Mouse (Mus musculus): Measurements from ENCODE around the gene Prr7. TPM values are rescaled to one million over a fixed set of nuclear protein-coding genes. Genes with fewer than 3 reads are reported as not detected.

Gene Prr7
- polyA plus RNA-seq, 1 experiment from 2014 or later, result 5.8 TPM

DNA sequence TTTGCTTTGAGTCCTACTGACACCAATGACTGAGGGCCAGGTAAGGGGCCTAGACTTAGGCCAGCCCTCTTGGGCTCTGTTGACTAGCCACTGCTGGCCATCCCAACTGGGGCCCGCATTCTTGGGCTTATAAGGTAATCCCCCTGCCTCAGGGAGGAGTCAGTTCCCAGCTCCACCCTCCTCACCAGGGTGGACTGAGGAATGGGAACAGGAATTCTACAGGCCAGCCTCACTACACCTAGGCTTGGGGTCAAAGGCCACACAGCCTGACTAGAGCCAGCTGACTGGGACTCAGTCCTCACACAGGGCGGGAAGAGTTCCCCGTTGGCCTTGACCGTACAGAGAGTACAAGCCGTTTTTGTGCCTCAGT is 47.4 kb downstream of the Prr7 start:
- ATAC-seq (ENCODE audit: low FRiP score), result no peak
- Histone ChIP-seq H3K9ac (replicated peaks) (peak overlapping the region; percentile 92; the same call in 1 of the 2 replicates), H3K9me3 (replicated peaks) (no peaks in the 10 kb centered on the region), H3K4me1 (peaks cover 34% of the 10 kb centered on the region), H3K4me3 (replicated peaks) (peak overlapping the region; percentile 86), H3K36me3 (peaks cover 41% of the 10 kb centered on the region), H3K27ac (replicated peaks) (peak overlapping the region; percentile 88), H3K27me3 (replicated peaks) (0 out of 2 replicates have a peak, but pooled peaks cover 3% of the 10 kb centered on the region), H3K4me2 (peak overlapping the region; percentile 77)
- 54% methylated on average over 5 of the region's 5 CpGs for WGBS

DNA sequence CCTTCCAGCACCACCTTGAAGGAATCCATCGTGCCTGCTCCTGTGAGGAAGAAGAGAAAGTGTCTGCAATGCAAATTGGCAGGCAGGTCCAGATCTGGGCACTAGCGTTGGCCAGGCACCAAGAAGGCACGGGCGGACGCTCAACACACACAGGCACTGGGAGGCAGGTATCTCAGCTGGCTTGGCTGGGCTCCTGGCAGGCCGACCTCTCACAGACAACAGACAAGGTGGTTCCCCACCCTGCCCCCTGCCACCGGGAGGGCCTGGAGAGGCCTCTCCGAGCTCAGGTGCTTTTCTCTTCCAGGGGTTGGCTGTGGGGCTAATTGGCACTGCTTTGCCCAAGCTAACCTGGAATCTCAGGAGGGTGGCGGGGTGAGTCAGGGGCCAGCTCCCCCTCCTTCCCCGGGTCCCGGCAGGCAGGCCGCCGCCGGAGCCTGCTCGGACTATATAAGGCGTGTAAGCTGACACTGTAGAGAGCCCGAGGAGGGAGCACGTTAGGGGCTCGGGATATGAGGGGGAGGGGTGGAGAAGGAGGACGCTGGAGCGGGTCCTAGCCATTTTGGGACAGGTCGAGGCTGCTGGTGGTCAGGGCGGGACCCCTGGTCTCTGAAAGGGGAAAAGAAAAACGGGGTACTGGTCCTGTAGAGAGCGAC is 48.4 kb downstream of the Prr7 start:
- peak overlapping the region; percentile 77 for H3K4me2 ChIP-seq
- H3K9ac ChIP-seq (replicated peaks), result peak overlapping the region; percentile 92
- peak overlapping the region; percentile 86 for H3K4me3 ChIP-seq (replicated peaks)
- H3K36me3 ChIP-seq, result peaks cover 31% of the 10 kb centered on the region
- 2% methylated on average over 23 of the region's 25 CpGs for WGBS
- peak; percentile 58 for ATAC-seq (ENCODE audit: low FRiP score)
- peaks cover 34% of the 10 kb centered on the region for H3K4me1 ChIP-seq
- H3K9me3 ChIP-seq (replicated peaks), result no peaks in the 10 kb centered on the region
- H3K27me3 ChIP-seq (replicated peaks), result 0 out of 2 replicates have a peak, but pooled peaks cover 3% of the 10 kb centered on the region
- peak overlapping the region; percentile 88 for H3K27ac ChIP-seq (replicated peaks)

DNA sequence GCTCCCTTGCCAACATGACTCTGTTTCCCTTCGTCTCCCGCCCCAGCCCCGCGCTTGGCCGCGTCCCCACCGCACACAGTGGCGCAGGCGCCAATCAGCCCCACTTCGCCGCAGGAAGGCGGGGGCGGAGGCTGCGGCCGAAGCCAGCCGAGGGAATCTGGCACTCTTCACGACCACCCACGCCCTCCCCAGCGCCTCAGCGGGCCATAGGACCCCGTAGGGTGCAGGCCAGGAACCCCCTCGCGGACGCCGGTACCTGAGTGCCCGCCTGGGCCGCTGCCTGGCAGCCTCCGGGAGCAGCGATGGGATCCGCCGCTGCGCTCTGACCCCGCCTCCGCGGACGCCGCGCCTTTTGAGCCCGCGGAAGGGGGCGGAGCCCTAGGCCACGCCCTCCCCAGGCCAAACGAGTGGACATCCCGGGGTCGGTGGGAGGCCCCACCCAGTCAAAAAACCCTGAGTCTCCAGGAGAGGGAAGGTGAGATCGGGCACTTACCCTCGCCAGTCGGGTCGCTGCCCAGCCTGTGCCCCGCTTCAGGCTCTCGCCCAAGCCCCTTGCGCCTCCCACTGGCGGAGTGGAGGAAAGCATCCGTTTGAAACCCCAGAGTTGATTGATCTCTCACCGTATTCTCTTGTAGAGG is 49.2 kb downstream of the Prr7 start, which contains the start of gene Pdlim7:
Gene Pdlim7 (minus strand): TSS at position 566 of the 638 bp plus-strand sequence.
- Histone ChIP-seq H3K9me3 (replicated peaks) (no peaks in the 10 kb centered on the region), H3K4me2 (peak within 1 kb of the TSS; percentile 77), H3K27me3 (replicated peaks) (0 out of 2 replicates have a peak, but pooled peaks cover 3% of the 10 kb centered on the region), H3K4me1 (peaks cover 34% of the 10 kb centered on the region), H3K9ac (replicated peaks) (peak within 1 kb of the TSS; percentile 92), H3K36me3 (peaks cover 25% of the 10 kb centered on the region), H3K27ac (replicated peaks) (peak within 1 kb of the TSS; percentile 88), H3K4me3 (replicated peaks) (peak within 1 kb of the TSS; percentile 86)
- peak; percentile 89 for ATAC-seq (ENCODE audit: low FRiP score)
- WGBS, result under 1% methylated on average over 52 of the region's 55 CpGs

DNA sequence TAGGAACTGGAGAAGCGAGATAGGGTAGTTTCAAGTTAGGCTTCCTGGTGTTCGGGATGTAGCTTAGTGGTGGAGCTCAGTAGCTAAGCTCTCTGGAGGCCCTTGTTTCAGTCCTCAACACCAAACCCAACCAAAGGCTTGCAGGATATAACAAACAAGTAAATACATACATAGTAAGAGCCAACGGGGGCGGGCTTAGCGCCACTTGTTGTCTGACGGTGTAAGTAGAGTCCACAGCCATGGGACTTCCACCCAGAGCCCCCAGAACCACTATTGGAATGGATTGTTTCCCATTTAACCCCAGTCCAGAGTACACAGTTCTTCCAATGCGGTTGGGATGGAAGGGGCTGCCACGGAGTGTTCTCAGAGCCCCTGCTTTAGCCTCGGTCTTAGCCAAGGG is 49.8 kb downstream of the Prr7 start:
- no peak for ATAC-seq (ENCODE audit: low FRiP score)
- H3K27me3 ChIP-seq (replicated peaks), result 0 out of 2 replicates have a peak, but pooled peaks cover 3% of the 10 kb centered on the region
- H3K27ac ChIP-seq (replicated peaks), result no peak overlapping the region
- H3K9me3 ChIP-seq (replicated peaks), result no peaks in the 10 kb centered on the region
- H3K4me1 ChIP-seq, result peaks cover 34% of the 10 kb centered on the region
- peaks cover 19% of the 10 kb centered on the region for H3K36me3 ChIP-seq
- H3K9ac ChIP-seq (replicated peaks), result peak overlapping the region; percentile 92; the same call in 1 of the 2 replicates
- H3K4me2 ChIP-seq, result peak overlapping the region; percentile 77
- 31% methylated on average over 9 of the region's 9 CpGs for WGBS
- peak overlapping the region; percentile 86 for H3K4me3 ChIP-seq (replicated peaks)

DNA sequence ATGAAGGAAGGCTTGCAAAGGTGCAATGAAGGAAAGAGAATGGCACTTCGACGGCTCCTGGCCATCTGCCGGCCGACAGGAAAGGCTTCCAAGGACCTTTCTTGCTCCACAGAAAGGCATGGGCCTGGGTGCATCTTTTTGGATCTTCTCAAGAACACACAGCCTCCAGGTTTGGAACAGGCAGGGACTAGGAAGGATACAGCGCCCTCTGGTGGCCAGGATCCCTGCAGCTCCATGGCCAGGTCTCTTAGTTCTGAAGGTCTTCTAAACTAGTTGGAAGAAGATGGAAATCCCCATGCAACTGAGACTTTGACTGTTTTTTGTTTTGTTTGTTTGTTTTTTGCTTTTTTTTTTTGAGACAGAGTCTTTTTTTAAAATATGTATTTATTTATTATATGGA is 52.9 kb downstream of the Prr7 start:
- WGBS, result 5% methylated on average over 5 of the region's 5 CpGs
- H3K4me3 ChIP-seq (replicated peaks), result no peak overlapping the region
- no peak overlapping the region for H3K9ac ChIP-seq (replicated peaks)
- H3K9me3 ChIP-seq (replicated peaks), result no peaks in the 10 kb centered on the region
- H3K27me3 ChIP-seq (replicated peaks), result 0 out of 2 replicates have a peak, but pooled peaks cover 3% of the 10 kb centered on the region
- H3K4me1 ChIP-seq, result peaks cover 7% of the 10 kb centered on the region
- H3K4me2 ChIP-seq, result no peak overlapping the region
- no peak overlapping the region; the same call in 1 of the 2 replicates for H3K27ac ChIP-seq (replicated peaks)
- H3K36me3 ChIP-seq, result no peaks in the 10 kb centered on the region
- ATAC-seq (ENCODE audit: low FRiP score), result no peak

DNA sequence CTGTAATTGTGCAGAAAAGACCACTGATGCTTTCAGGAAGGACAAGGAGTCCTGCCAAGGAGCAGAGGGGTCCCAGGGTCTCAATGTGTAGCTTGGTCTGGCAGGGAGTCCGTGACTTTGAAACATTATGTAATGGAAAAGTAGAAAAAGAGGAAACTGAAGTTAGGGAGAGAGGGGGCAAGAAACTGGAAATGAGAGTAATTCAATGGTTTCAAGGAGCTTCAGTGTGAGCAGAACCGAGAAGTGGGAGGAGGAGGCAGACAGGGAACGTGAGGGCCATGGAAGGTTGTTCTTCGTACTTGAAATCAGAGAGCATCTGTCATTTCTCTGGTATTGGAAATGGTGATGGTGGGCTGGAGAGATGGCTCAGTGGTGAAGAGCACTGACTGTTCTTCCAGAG is 55.5 kb downstream of the Prr7 start:
- 84% methylated on average over 4 of the region's 4 CpGs for WGBS
- Histone ChIP-seq H3K27me3 (replicated peaks) (0 out of 2 replicates have a peak, but pooled peaks cover 3% of the 10 kb centered on the region), H3K9me3 (replicated peaks) (no peaks in the 10 kb centered on the region), H3K27ac (replicated peaks) (no peak overlapping the region), H3K4me2 (no peak overlapping the region), H3K9ac (replicated peaks) (no peak overlapping the region), H3K4me1 (no peaks in the 10 kb centered on the region), H3K36me3 (no peaks in the 10 kb centered on the region), H3K4me3 (replicated peaks) (no peak overlapping the region)
- ATAC-seq (ENCODE audit: low FRiP score), result no peak

DNA sequence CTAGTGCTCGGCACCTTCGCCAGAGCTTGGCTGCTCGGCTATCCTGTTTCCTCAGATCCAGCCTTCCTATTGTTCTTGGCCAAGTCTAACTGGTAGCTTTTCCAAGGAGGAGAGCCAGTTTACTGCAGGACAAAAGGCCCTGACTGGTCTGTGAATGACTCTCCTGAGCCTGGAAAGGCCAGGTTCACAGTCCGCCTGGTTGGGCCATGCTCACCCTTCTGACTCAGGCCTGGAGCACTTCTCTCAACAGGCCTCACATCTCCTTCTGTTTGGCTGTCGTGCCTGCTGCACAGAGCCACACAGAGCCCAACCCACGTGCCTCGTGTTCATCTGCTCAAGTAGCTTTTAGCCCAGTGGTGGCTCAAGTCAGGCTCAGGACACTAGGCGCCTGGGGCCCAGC is 58.7 kb downstream of the Prr7 start:
- H3K9me3 ChIP-seq (replicated peaks), result no peaks in the 10 kb centered on the region
- no peak overlapping the region for H3K4me2 ChIP-seq
- no peak overlapping the region for H3K9ac ChIP-seq (replicated peaks)
- H3K36me3 ChIP-seq, result no peaks in the 10 kb centered on the region
- no peak for ATAC-seq (ENCODE audit: low FRiP score)
- H3K4me1 ChIP-seq, result no peaks in the 10 kb centered on the region
- no peak overlapping the region for H3K27ac ChIP-seq (replicated peaks)
- 57% methylated on average over 8 of the region's 8 CpGs for WGBS
- no peaks in the 10 kb centered on the region for H3K27me3 ChIP-seq (replicated peaks)
- H3K4me3 ChIP-seq (replicated peaks), result no peak overlapping the region

Small RNAs within 50 kb of the gene (microRNA-seq; reads per million reads assigned to microRNA genes)
- gene Mir6943 (not detected), gene Mir6944 (36.5 reads per million, percentile 40 among the genes with 10 or more reads in this experiment), gene Mir6945 (0.69 reads per million)

Other genes starting within 250 kb of the Prr7 start
- gene Prelid1, start 143.8 kb upstream of the Prr7 start, polyA plus RNA-seq (2015; fragmentation: Nextera tagmentation; extraction: Ambion mirVana), result 311 and 344 TPM in 2 replicates
- 97.0 and 102 TPM in 2 replicates for gene Rab24, start 142.3 kb upstream of the Prr7 start, polyA plus RNA-seq (2015; fragmentation: Nextera tagmentation; extraction: Ambion mirVana)
- gene Mxd3, start 134.4 kb upstream of the Prr7 start, polyA plus RNA-seq (2015; fragmentation: Nextera tagmentation; extraction: Ambion mirVana), result 9.3 and 11.4 TPM in 2 replicates
- gene Lman2, start 101.5 kb upstream of the Prr7 start, polyA plus RNA-seq (2015; fragmentation: Nextera tagmentation; extraction: Ambion mirVana), result 44.9 and 57.7 TPM in 2 replicates
- gene Rgs14, start 94.5 kb upstream of the Prr7 start, polyA plus RNA-seq (2015; fragmentation: Nextera tagmentation; extraction: Ambion mirVana), result 0.81 and 2.6 TPM in 2 replicates
- 0.20 TPM in 1 of 2 replicates, not detected in the other for gene Slc34a1, start 66.1 kb upstream of the Prr7 start, polyA plus RNA-seq (2015; fragmentation: Nextera tagmentation; extraction: Ambion mirVana)
- gene Pfn3, start 49.0 kb upstream of the Prr7 start, polyA plus RNA-seq (2015; fragmentation: Nextera tagmentation; extraction: Ambion mirVana), result 0.50 and 1.4 TPM in 2 replicates
- 0.18 and 0.47 TPM in 2 replicates for gene F12, start 37.5 kb upstream of the Prr7 start, polyA plus RNA-seq (2015; fragmentation: Nextera tagmentation; extraction: Ambion mirVana)
- 34.2 and 38.4 TPM in 2 replicates for gene Grk6, start 19.2 kb upstream of the Prr7 start, polyA plus RNA-seq (2015; fragmentation: Nextera tagmentation; extraction: Ambion mirVana)
- gene Dbn1, start 23.8 kb downstream of the Prr7 start, polyA plus RNA-seq (2015; fragmentation: Nextera tagmentation; extraction: Ambion mirVana), result 389 and 450 TPM in 2 replicates
- 169 and 176 TPM in 2 replicates for gene Pdlim7, start 49.4 kb downstream of the Prr7 start, polyA plus RNA-seq (2015; fragmentation: Nextera tagmentation; extraction: Ambion mirVana)
- 4.2 and 4.6 TPM in 2 replicates for gene Dok3, start 65.0 kb downstream of the Prr7 start, polyA plus RNA-seq (2015; fragmentation: Nextera tagmentation; extraction: Ambion mirVana)
- gene Ddx41, start 72.4 kb downstream of the Prr7 start, polyA plus RNA-seq (2015; fragmentation: Nextera tagmentation; extraction: Ambion mirVana), result 48.8 and 53.1 TPM in 2 replicates
- gene Fam193b, start 106.9 kb downstream of the Prr7 start, polyA plus RNA-seq (2015; fragmentation: Nextera tagmentation; extraction: Ambion mirVana), result 43.0 and 46.4 TPM in 2 replicates
- 110 and 121 TPM in 2 replicates for gene Tmed9, start 109.5 kb downstream of the Prr7 start, polyA plus RNA-seq (2015; fragmentation: Nextera tagmentation; extraction: Ambion mirVana)
- gene B4galt7, start 135.6 kb downstream of the Prr7 start, polyA plus RNA-seq (2015; fragmentation: Nextera tagmentation; extraction: Ambion mirVana), result 45.5 and 48.3 TPM in 2 replicates
- gene Caml, start 158.7 kb downstream of the Prr7 start, polyA plus RNA-seq (2015; fragmentation: Nextera tagmentation; extraction: Ambion mirVana), result 102 and 117 TPM in 2 replicates
- gene Ddx46, start 170.8 kb downstream of the Prr7 start, polyA plus RNA-seq (2015; fragmentation: Nextera tagmentation; extraction: Ambion mirVana), result 22.0 and 25.5 TPM in 2 replicates
- 71.9 and 73.0 TPM in 2 replicates for gene B230219D22Rik, start 228.9 kb downstream of the Prr7 start, polyA plus RNA-seq (2015; fragmentation: Nextera tagmentation; extraction: Ambion mirVana)